Mouse (Mus musculus): ENCODE data around the gene Zfp185.

DNA sequence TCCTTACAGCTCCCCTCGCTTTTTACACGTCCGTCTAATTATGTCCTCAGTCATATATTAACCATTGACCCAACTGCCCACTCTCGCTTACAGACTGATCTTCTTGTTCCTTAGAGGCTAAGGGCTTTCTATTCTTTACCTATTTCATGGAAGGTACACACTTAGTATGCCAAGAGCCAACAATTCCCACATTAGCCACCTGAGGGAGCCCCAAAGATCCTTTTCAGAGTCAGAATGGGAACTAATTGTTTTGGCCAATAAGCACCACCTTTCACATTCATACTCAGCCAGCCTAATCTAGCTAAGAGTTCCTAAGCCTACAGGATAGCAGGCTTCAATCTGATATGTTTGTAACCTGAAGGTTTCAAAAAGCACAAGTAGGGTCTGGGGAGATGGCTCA is 26.7 kb upstream of the Zfp185 start:
- no peak for TF ChIP-seq CTCF (IDR thresholded peaks at IDR 0.05; ENCODE audit: borderline replicate concordance, control insufficient read depth, extremely low read depth, insufficient read depth, low read length, poor library complexity)
- TF ChIP-seq POLR2A (IDR thresholded peaks at IDR 0.05; ENCODE audit: control insufficient read depth, extremely low read depth, insufficient read depth, low read length, poor library complexity): no peak
